Mouse (Mus musculus) E14TG2a.4 (cell line): ENCODE measurements at regions not wholly inside any gene's neighbourhood (a gene's known extent, or its start where the extent isn't known, plus 50 kb on each side); places are given as distances from the start of the nearest gene placed in this dataset.

Experiments used
- CTCF ChIP-seq: conservative IDR thresholded peaks from 2 replicates; pipeline ENCODE4 v1.5.1; 2014; ENCODE audit warnings: low read length
- NANOG ChIP-seq: IDR thresholded peaks from 2 replicates; pipeline ENCODE4 v1.6.1; 2014; ENCODE audit warnings: borderline replicate concordance, low read length, mixed read lengths
- POU5F1 ChIP-seq: IDR thresholded peaks from 2 replicates; pipeline ENCODE4 v1.6.1; 2014; ENCODE audit warnings: low read length, borderline replicate concordance

DNA sequence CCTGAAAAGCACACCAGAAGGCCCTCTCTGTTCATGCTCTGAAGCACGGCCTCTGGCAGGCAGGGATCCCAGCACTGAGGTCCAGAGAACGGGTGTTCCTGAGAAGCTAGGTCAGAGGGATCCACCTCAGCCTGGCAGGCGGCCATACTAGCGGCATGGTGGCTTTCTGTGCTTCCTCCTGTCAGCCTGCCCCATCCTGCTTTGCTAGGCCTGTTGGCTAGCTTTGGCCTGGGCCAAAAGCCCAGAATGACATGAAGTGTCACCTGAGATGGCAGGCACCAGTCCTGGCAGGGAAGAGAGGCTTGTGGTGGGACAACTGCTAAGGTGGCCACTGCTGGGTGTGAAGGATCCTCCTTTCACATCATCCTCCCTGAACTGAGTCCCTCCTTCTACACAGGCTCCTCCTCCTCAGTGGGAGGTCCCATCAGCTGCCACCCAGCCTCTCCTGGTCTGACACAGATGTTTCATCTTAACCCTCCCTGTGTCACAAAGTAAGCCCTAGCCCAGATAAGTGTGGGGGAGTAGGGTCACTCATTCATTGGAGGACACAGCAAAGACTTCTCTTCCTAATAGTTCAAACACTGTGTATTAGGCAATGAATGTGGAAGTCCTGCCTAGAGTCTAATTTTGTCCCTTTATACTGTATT, 154.5 kb downstream of the Pja1 start:
- TF ChIP-seq CTCF (no peak), NANOG (no peak), POU5F1 (no peak)
